Mouse (Mus musculus) fibroblast of lung, adult 2 months (primary cell): ENCODE measurements around the gene Auts2.

Experiments
- DNase-seq: peaks from one replicate; pipeline ENCODE4 v3.0.0-alpha.2; 2011; ENCODE audit warnings: low read depth

The Auts2 gene

DNA sequence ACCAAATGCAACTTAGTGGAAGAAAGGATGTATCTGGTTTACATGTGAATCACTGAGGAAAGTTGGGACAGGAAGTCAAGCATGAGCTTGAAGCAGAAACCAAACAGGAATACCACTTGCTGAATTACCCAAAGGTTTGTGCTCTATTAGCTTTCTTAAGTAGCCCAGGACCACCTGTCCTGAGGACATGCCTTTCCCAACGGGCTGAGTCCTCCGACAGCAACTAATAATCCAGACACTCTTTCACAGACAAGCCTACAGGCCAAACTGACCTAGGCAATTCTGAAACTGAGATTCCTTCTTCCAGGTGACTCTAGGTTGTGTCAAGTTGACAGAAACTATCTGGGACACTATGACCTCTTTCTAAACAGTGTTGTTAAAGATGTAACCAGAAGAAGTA is 44.2 kb downstream of the Auts2 start:
- no peak for DNase-seq

DNA sequence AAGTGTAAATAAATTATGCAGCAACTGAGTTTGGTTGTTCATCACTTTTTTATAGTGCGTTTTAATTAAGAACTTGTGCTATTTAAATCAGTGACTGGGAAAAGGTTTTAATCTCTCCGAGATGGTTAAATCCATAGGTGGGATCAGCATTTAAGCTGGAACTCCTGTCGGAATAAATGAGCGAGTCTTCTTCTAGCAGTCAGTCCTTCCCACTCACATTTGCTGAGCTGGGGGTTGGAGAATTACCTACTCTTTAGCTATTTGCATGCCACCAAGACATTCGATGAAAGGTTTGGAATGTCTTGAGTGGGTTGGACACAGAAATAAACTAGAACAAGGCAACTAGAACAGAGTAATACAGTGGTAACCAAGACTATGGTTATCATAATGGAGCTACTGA is 45.1 kb downstream of the Auts2 start:
- no peak for DNase-seq

DNA sequence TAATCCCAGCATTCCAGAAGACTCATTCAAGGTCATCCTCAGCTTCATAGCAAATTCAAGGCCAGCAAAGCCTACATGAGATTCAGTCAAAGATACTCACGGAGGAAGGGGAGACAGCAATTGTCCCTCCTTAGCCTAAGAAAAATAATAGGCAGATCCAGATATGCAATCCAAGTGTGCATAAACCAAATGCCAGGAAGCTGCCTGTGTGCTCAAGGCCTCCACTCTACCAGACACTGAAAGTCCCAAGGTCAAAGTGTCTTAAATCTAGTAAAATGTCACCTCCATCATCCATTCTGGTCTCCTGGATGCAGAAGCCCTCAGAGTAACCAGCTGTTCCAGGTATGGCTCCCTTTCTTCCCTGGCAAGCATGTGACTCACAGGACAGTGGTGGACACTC is 50.4 kb downstream of the Auts2 start:
- no peak for DNase-seq

DNA sequence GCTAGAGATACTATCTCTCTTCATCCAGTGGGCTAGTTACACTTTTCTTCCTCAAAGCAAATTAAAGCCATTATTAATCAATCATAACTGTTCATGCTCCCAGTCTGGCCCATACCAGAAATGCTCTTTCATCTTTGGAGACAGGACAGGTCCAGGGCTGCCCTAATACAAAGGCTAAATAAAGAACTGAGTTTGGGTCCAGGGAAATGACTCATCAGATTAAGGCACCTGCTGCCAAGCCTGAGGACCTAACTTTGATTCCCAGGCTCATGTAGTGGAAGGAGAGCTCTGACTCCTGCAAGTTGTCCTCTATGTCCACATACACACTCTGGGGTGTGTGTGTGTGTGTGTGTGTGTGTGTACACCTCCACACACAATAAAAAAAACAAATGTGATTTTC is 51.1 kb downstream of the Auts2 start:
- no peak for DNase-seq

DNA sequence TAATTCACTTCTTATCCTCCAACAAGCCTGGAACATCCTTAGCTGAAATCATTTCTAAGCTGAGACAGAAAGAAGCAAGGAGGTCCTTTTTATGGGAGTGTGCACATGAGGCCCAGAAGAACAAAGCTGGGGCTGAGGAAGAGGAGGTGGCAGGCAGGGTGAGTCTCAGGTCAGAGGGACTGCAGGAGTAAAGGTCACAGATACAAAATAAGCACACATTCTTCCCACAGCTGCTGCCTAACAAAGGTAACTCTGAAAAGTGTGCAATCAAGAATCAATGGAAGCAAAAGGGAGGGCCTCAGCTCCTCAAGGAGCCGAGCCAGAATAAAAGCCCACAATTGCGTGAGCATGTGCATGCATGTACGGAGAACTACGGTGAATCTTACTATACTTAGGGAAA is 51.6 kb downstream of the Auts2 start:
- no peak for DNase-seq

DNA sequence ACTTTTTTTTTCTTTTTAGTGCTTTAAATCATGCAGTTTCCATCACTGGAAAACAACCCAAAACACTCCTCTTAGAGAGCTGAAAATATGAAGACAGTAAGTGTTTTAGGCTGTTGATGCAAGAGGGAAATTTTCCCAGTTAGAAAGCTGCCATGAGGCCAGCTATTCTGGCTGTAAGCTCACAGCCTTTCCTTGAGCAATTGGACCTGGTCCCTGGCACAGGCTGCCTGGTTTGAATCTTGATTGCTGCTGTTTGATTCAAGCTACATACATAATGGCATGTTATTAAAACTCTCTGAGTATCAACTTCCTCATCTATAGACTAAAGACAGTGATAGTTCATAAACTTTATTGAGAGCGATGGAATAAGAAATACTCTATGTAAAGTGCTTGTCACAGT is 52.8 kb downstream of the Auts2 start:
- DNase-seq: no peak

DNA sequence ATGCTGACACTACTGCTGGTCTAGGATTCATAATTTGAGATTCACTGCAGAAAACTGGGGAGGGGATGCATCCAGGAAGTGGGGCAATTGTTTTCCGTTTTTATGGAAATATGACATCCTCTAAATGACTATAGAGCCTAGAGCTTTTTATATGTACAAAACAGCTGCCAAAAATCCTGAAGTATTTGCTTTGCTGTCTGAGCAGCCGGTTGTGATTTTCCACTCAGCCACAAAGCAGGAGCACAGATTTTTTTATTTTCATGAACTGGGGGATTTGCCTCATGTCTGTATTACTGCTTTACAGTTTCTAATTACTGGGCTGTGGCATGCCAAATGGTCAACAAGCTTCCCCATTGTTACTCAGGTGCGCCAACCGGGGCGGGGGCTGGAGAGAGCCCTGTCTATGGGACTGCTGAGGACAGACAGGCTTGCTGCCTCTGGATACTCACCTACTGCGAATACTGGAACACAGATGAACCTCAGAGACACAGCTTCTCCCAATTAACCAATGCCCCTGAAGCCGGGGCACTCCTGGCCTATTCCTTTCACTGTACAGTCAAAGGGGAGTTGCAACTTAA is 53.3 kb downstream of the Auts2 start:
- no peak for DNase-seq

GRCm38 (mm10) chr5:132486831-132487230 is 56.3 kb downstream of the Auts2 start:
- no peak for DNase-seq

GRCm38 (mm10) chr5:132485994-132486393 is 57.1 kb downstream of the Auts2 start:
- no peak for DNase-seq

DNA sequence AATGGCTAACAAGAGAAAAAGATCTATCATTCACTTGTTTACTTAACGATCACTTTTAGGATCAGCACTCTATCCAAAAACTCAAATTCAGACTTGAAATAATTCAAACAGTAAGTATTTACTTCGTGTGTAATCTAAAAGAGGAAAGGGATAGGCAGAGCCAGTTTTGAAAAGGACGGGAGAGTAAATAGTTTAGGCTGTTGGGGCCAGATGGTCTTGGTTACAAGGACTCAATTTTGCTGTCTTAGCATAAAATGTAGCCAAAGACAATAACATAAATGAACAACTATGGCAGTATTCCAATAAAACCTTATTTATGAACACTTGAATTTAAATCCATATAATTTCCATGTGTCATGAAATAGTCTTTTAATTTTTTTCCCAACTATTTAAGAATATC is 57.7 kb downstream of the Auts2 start:
- no peak for DNase-seq

- DNase-seq: no peak
Observed at GRCm38 (mm10) chr5:132481476-132481875, 61.7 kb downstream of the Auts2 start.

- no peak for DNase-seq
Observed at GRCm38 (mm10) chr5:132480461-132480860, 62.7 kb downstream of the Auts2 start.

- no peak for DNase-seq
Observed at GRCm38 (mm10) chr5:132479227-132479857, 63.8 kb downstream of the Auts2 start.

DNA sequence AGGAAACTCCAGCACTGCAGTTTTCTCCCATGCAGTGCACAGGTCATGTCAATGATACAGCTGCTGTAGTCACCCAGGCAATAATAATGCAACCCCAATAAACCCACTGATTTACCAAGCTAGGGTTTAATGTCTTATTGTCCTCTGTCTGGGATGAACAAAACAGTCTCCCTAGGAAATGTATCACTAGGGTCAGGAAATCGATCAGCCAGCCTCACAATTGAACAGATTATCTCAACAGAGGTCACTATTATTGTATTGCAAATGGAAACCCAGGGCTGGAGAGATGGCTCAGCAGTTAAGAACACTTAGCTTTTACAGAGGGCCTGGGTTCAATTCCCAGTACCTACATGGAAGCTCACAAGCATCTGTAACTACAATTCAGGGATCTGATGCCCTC is 65.6 kb downstream of the Auts2 start:
- DNase-seq: no peak

- no peak for DNase-seq
Observed at GRCm38 (mm10) chr5:132472905-132473321, 70.2 kb downstream of the Auts2 start.

DNA sequence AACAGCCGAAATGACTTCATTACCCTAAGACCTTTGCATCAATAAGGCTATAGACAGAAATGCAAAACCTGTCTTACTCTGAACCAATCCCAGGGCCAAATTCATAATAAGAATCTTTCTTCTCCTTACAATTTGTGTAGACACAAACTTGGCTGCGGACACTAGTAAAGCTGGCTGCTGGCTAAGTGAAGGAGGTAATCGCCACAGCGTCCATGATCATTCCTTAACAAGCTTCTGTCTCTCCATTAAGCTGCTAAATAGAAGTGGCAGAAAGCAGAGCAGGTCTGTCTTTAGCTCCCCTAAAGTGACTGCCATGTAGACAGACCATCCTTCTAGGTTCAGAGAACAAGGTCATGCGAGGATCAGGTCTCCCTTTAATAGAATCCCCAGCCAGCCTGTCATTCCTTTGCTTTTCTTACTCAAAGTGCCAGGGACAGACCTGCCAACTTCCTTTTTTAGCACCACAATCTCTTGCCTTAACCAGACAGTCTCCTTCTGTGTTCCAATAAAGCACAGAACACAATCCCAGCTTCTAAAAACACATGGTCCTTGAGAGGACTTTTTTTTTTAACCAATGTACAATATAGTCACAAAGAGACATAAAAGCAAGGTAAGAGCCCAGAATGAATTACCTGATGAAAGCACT is 70.8 kb downstream of the Auts2 start:
- no peak for DNase-seq

DNA sequence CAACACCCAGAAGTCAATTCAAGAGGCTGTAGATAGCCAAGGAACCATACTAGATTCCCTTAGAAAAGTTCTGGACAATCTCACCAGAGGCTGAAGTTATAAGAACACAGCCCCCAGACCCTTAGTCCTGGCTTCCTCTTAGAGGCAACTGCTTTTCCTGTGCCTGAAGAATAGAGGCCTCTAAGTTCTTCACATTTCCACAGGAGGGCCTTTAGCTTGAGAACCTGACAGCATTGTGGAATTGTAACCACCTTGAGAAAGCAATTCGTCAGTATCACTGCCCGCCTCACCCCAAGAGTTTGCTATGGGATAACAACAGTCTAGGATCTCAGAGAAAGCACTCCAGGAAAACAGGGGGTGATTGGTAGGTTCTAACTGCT is 75.8 kb downstream of the Auts2 start:
- DNase-seq: no peak

GRCm38 (mm10) chr5:132466427-132467363 is 76.4 kb downstream of the Auts2 start:
- no peak for DNase-seq

DNA sequence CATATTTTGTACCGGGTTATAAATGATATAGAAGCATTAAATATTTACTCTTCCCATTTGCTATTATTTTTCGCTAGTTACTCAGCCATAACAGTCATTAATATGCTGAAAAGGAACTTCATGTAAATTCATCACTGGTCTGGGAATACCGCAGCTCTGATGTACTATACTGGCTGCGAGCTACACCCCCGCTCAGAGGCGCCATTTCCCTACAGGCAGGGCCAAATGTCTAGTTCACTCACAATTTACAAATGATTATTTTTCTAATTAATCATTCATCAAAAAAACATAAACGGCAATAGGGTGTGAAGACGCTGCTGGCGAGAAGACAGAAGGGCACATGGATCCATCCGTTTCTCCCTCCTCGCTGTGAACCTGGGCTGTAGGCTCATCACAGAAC is 80.6 kb downstream of the Auts2 start:
- no peak for DNase-seq

DNA sequence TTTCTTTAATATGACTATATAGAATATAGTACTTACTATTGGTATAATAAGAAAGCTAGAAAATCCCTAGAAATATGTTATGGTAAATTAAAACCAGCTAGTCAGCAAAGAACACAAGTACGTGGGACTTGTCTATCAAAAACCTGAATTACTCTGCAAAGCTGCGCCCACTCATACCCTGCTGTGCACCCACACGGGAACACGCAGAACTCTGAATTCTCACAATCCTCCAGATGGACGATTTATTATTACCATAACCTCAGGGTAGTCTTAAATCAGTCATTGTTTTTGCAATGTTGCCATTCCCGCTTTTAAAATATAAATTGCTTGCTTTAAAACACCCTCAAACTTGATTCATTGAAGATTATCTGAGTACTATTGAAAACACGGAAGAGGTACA is 84.6 kb downstream of the Auts2 start:
- DNase-seq: no peak

GRCm38 (mm10) chr5:132452381-132452780 is 90.8 kb downstream of the Auts2 start:
- no peak for DNase-seq

GRCm38 (mm10) chr5:132450071-132450470 is 93.1 kb downstream of the Auts2 start:
- no peak for DNase-seq
